ENCODE assay signal across 8 mouse cellular contexts in genomic region chr11:120234136-120234775, GRCm38 (mm10). TPM values are rescaled to one million over a fixed set of nuclear protein-coding genes. Genes with fewer than 3 reads are reported as not detected.
DNase-seq lines count a peak whose midpoint lies in the region; ATAC-seq lines count a peak whose summit lies in the region.

No protein-coding gene starts in this region.

- no peaks in the 10 kb centered on the region for H3K9me3 ChIP-seq in embryonic facial prominence, embryonic 12.5 days
- H3K9me3 ChIP-seq in hindbrain, embryonic 12.5 days (replicated peaks): no peaks in the 10 kb centered on the region
- H3K9me3 ChIP-seq in liver, embryonic 11.5 days (ENCODE audit: control insufficient read depth, low read length): no peaks in the 10 kb centered on the region
- no peaks in the 10 kb centered on the region for H3K9me3 ChIP-seq in neural tube, embryonic 15.5 days (replicated peaks)

- H3K27ac ChIP-seq in embryonic facial prominence, embryonic 12.5 days: peak overlapping the region; percentile 92
- peak overlapping the region; percentile 99 for H3K27ac ChIP-seq in hindbrain, embryonic 12.5 days
- peak overlapping the region; percentile 91 for H3K27ac ChIP-seq in liver, embryonic 11.5 days (ENCODE audit: low read depth, low read length)
- peak overlapping the region; percentile 92 for H3K27ac ChIP-seq in neural tube, embryonic 15.5 days (replicated peaks)

- H3K4me2 ChIP-seq in embryonic facial prominence, embryonic 12.5 days (replicated peaks): peak overlapping the region; percentile 98
- H3K4me2 ChIP-seq in hindbrain, embryonic 12.5 days (replicated peaks): peak overlapping the region; percentile 73
- H3K4me2 ChIP-seq in liver, embryonic 11.5 days: peak overlapping the region; percentile 99
- H3K4me2 ChIP-seq in neural tube, embryonic 15.5 days: peak overlapping the region; percentile 88

- H3K4me3 ChIP-seq in embryonic facial prominence, embryonic 12.5 days: peak overlapping the region; percentile 61
- peak overlapping the region; percentile 79 for H3K4me3 ChIP-seq in hindbrain, embryonic 12.5 days
- peak overlapping the region; percentile 87 for H3K4me3 ChIP-seq in liver, embryonic 11.5 days (ENCODE audit: low read depth, low read length)
- H3K4me3 ChIP-seq in neural tube, embryonic 15.5 days (replicated peaks): peak overlapping the region; percentile 77

- H3K4me1 ChIP-seq in embryonic facial prominence, embryonic 12.5 days: peaks cover 25% of the 10 kb centered on the region
- peaks cover 27% of the 10 kb centered on the region for H3K4me1 ChIP-seq in hindbrain, embryonic 12.5 days
- peaks cover 50% of the 10 kb centered on the region for H3K4me1 ChIP-seq in liver, embryonic 11.5 days (replicated peaks; ENCODE audit: control insufficient read depth, insufficient read depth, low read length)
- H3K4me1 ChIP-seq in neural tube, embryonic 15.5 days: peaks cover 29% of the 10 kb centered on the region

- no peaks in the 10 kb centered on the region for H3K27me3 ChIP-seq in embryonic facial prominence, embryonic 12.5 days
- H3K27me3 ChIP-seq in hindbrain, embryonic 12.5 days: no peaks in the 10 kb centered on the region
- peaks cover 47% of the 10 kb centered on the region for H3K27me3 ChIP-seq in liver, embryonic 11.5 days (replicated peaks; ENCODE audit: control insufficient read depth, insufficient read depth, low read length)
- H3K27me3 ChIP-seq in neural tube, embryonic 15.5 days (replicated peaks): no peaks in the 10 kb centered on the region

- peak; percentile 61 to 66 for DNase-seq in layer of hippocampus, postnatal 36 days
- no peak for DNase-seq in layer of hippocampus, adult 9-11 months
- DNase-seq in R1 (ENCODE audit: low read depth, low spot score): peak; percentile 77
- DNase-seq in liver, embryonic 11.5 days (ENCODE audit: low spot score): peak; percentile 80

- under 1% methylated on average over 52 of the region's 52 CpGs for WGBS in embryonic facial prominence, embryonic 12.5 days
- WGBS in hindbrain, embryonic 12.5 days: under 1% methylated on average over 52 of the region's 52 CpGs
- WGBS in liver, embryonic 11.5 days: under 1% methylated on average over 52 of the region's 52 CpGs
- WGBS in neural tube, embryonic 15.5 days: under 1% methylated on average over 52 of the region's 52 CpGs

- ATAC-seq in embryonic facial prominence, embryonic 12.5 days (ENCODE audit: insufficient number of reproducible peaks, insufficient read depth, low FRiP score, low TSS enrichment): no peak
- ATAC-seq in hindbrain, embryonic 12.5 days (ENCODE audit: low FRiP score): no peak
- no peak for ATAC-seq in liver, embryonic 11.5 days (replicated peaks; ENCODE audit: low FRiP score)
- ATAC-seq in neural tube, embryonic 15.5 days (ENCODE audit: low FRiP score): no peak
- no peak for ATAC-seq in frontal cortex, adult (ENCODE audit: low TSS enrichment)

- 0 out of 2 replicates have a peak, but pooled peaks cover 7% of the 10 kb centered on the region for H3K36me3 ChIP-seq in embryonic facial prominence, embryonic 12.5 days
- H3K36me3 ChIP-seq in hindbrain, embryonic 12.5 days: 0 out of 2 replicates have a peak, but pooled peaks cover 5% of the 10 kb centered on the region
- 0 out of 2 replicates have a peak, but pooled peaks cover under 1% of the 10 kb centered on the region for H3K36me3 ChIP-seq in liver, embryonic 11.5 days (ENCODE audit: control insufficient read depth, insufficient read depth, low read length)
- H3K36me3 ChIP-seq in neural tube, embryonic 15.5 days: no peaks in the 10 kb centered on the region

- peak overlapping the region; percentile 100 for H3K9ac ChIP-seq in embryonic facial prominence, embryonic 12.5 days
- peak overlapping the region; percentile 100 for H3K9ac ChIP-seq in hindbrain, embryonic 12.5 days
- peak overlapping the region; percentile 84 for H3K9ac ChIP-seq in liver, embryonic 11.5 days (ENCODE audit: low read depth, low read length)
- H3K9ac ChIP-seq in neural tube, embryonic 15.5 days (replicated peaks): peak overlapping the region; percentile 98

RNA-seq across cellular contexts. Expression of gene Bahcc1, which starts 1.5 kb away (rescaled TPM):
- total RNA-seq in layer of hippocampus, postnatal 36 days (2021): 10 to 100 TPM; 19.6 to 20.0 TPM
- 16.8 and 18.8 TPM in 2 replicates for polyA plus RNA-seq in embryonic facial prominence, embryonic 12.5 days (2016; fragmentation: Nextera tagmentation; extraction: Ambion mirVana)
- 21.9 and 23.8 TPM in 2 replicates for polyA plus RNA-seq in hindbrain, embryonic 12.5 days (2016; fragmentation: Nextera tagmentation; extraction: Ambion mirVana)
- 6.7 and 8.8 TPM in 2 replicates for polyA plus RNA-seq in liver, embryonic 11.5 days (2014; fragmentation: Nextera tagmentation; extraction: Ambion mirVana)
- polyA plus RNA-seq in neural tube, embryonic 15.5 days (2015; fragmentation: Nextera tagmentation; extraction: Ambion mirVana): 8.7 and 10.4 TPM in 2 replicates
